Mouse (Mus musculus) liver, adult 2 months (tissue): Measurements from ENCODE around the gene AC161166.1.

Experiments used
- CTCF ChIP-seq: fragments of 200-500 bp; IDR thresholded peaks from 2 replicates; pipeline ENCODE4 v1.5.1; 2011; ENCODE audit warnings: low read depth, low read length, control low read depth
- POLR2A ChIP-seq: fragments of 200-500 bp; IDR thresholded peaks from 2 replicates; pipeline ENCODE4 v1.6.1; 2011; ENCODE audit warnings: low read length, control low read depth; ENCODE audit not compliant: insufficient read depth; ENCODE audit errors: extremely low read depth

DNA sequence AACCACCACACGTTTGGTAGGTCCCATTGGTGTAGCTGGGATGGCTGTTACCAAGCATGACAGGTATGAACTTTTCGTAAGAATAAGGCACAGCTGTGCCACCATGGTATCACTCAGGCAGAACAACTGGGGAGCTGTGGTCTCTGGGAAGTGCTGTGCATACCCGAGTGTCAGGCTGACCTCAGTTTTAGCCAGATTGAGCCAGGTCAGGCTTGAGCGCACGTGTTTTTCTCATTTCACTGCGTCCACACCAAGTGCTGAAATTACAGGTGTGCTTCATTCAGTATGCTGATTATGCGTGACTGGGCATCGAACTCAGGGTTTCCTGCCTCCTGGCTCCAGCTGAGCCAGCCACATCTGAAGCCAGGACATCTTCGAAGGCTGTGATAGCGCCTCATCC is 43.5 kb upstream of the AC161166.1 start:
- TF ChIP-seq POLR2A (no peak), CTCF (no peak)
